Mouse (Mus musculus): ENCODE measurements around the gene Agpat3. TPM values are rescaled to one million over a fixed set of nuclear protein-coding genes. Genes with fewer than 3 reads are reported as not detected.

Agpat3 gene
- polyA plus RNA-seq, 1 experiment, result 95.0 TPM

GRCm38 (mm10) chr10:78316228-78317087 lies 35.8 kb downstream of the Agpat3 start:
- no peaks in the 10 kb centered on the region for H3K79me2 ChIP-seq (ENCODE audit: control insufficient read depth, insufficient read depth)
- H3K79me3 ChIP-seq (ENCODE audit: low read depth), result no peaks in the 10 kb centered on the region
- H3K27me3 ChIP-seq (ENCODE audit: control insufficient read depth, insufficient read depth, insufficient read length), result no peaks in the 10 kb centered on the region
- no peak overlapping the region for H3K4me3 ChIP-seq (ENCODE audit: insufficient read depth, poor library complexity, severe bottlenecking)
- TF ChIP-seq MYOG (IDR thresholded peaks at IDR 0.05; ENCODE audit: control insufficient read depth, extremely low read depth, insufficient read length), result no peak
- TF ChIP-seq USF1 (IDR thresholded peaks at IDR 0.05; ENCODE audit: low read depth), result no peak
- no peak for TF ChIP-seq MYOD1 (IDR thresholded peaks at IDR 0.05; ENCODE audit: control insufficient read depth, insufficient read length, low read depth)
- TF ChIP-seq CEBPB (IDR thresholded peaks at IDR 0.05; ENCODE audit: low read depth), result no peak
- TF ChIP-seq MAX (IDR thresholded peaks at IDR 0.05), result no peak
- no peak for TF ChIP-seq FOSL1 (IDR thresholded peaks at IDR 0.05; ENCODE audit: insufficient read depth, low read length, poor library complexity, severe bottlenecking)
- TF ChIP-seq CTCF (IDR thresholded peaks at IDR 0.05; ENCODE audit: control insufficient read depth, insufficient read depth, insufficient read length), result no peak
- H3ac ChIP-seq (ENCODE audit: control insufficient read depth, insufficient read length, low read depth), result no peak overlapping the region
- peaks cover 6% of the 10 kb centered on the region for H3K36me3 ChIP-seq (ENCODE audit: control insufficient read depth, insufficient read depth)

DNA sequence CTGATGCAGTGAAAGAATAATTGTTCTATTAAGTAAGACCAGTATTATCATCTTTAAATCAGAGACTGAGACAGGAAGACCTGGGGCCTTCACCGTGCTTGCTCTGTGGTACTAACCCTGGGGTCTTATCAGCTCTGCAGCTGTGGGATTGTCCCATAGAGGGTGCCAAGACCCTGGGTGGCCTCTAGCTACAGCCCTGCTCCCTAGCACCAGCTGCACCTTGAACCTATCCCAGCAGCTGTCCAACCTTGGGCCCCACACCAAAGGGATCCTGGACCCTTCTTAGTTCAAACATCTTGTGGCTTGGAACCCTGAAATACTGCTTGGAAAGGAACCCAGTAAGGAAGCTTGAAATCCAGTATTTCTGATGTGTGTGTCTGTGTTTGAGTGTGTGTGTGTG lies 37.1 kb downstream of the Agpat3 start:
- Histone ChIP-seq H3K79me2 (ENCODE audit: control insufficient read depth, insufficient read depth) (no peaks in the 10 kb centered on the region), H3K36me3 (ENCODE audit: control insufficient read depth, insufficient read depth) (peaks cover 6% of the 10 kb centered on the region), H3K4me3 (ENCODE audit: insufficient read depth, poor library complexity, severe bottlenecking) (no peak overlapping the region), H3ac (ENCODE audit: control insufficient read depth, insufficient read length, low read depth) (no peak overlapping the region), H3K27me3 (ENCODE audit: control insufficient read depth, insufficient read depth, insufficient read length) (no peaks in the 10 kb centered on the region), H3K79me3 (ENCODE audit: low read depth) (no peaks in the 10 kb centered on the region)
- TF ChIP-seq MAX (IDR thresholded peaks at IDR 0.05) (no peak), MYOG (IDR thresholded peaks at IDR 0.05; ENCODE audit: control insufficient read depth, extremely low read depth, insufficient read length) (no peak), FOSL1 (IDR thresholded peaks at IDR 0.05; ENCODE audit: insufficient read depth, low read length, poor library complexity, severe bottlenecking) (no peak), USF1 (IDR thresholded peaks at IDR 0.05; ENCODE audit: low read depth) (no peak), CEBPB (IDR thresholded peaks at IDR 0.05; ENCODE audit: low read depth) (no peak), CTCF (IDR thresholded peaks at IDR 0.05; ENCODE audit: control insufficient read depth, insufficient read depth, insufficient read length) (no peak), MYOD1 (IDR thresholded peaks at IDR 0.05; ENCODE audit: control insufficient read depth, insufficient read length, low read depth) (no peak)

GRCm38 (mm10) chr10:78311886-78312635 lies 40.2 kb downstream of the Agpat3 start:
- Histone ChIP-seq H3ac (ENCODE audit: control insufficient read depth, insufficient read length, low read depth) (no peak overlapping the region), H3K36me3 (ENCODE audit: control insufficient read depth, insufficient read depth) (peaks cover 6% of the 10 kb centered on the region), H3K79me2 (ENCODE audit: control insufficient read depth, insufficient read depth) (no peaks in the 10 kb centered on the region), H3K79me3 (ENCODE audit: low read depth) (no peaks in the 10 kb centered on the region), H3K27me3 (ENCODE audit: control insufficient read depth, insufficient read depth, insufficient read length) (no peaks in the 10 kb centered on the region), H3K4me3 (ENCODE audit: insufficient read depth, poor library complexity, severe bottlenecking) (no peak overlapping the region)
- TF ChIP-seq FOSL1 (IDR thresholded peaks at IDR 0.05; ENCODE audit: insufficient read depth, low read length, poor library complexity, severe bottlenecking) (no peak), USF1 (IDR thresholded peaks at IDR 0.05; ENCODE audit: low read depth) (peak; percentile 33)

- Histone ChIP-seq H3K79me3 (ENCODE audit: low read depth) (no peaks in the 10 kb centered on the region), H3K4me3 (ENCODE audit: insufficient read depth, poor library complexity, severe bottlenecking) (no peak overlapping the region), H3K79me2 (ENCODE audit: control insufficient read depth, insufficient read depth) (no peaks in the 10 kb centered on the region), H3ac (ENCODE audit: control insufficient read depth, insufficient read length, low read depth) (no peak overlapping the region), H3K27me3 (ENCODE audit: control insufficient read depth, insufficient read depth, insufficient read length) (no peaks in the 10 kb centered on the region), H3K36me3 (ENCODE audit: control insufficient read depth, insufficient read depth) (peaks cover 6% of the 10 kb centered on the region)
- TF ChIP-seq FOSL1 (IDR thresholded peaks at IDR 0.05; ENCODE audit: insufficient read depth, low read length, poor library complexity, severe bottlenecking) (no peak), MYOD1 (IDR thresholded peaks at IDR 0.05; ENCODE audit: control insufficient read depth, insufficient read length, low read depth) (no peak), USF1 (IDR thresholded peaks at IDR 0.05; ENCODE audit: low read depth) (no peak), CEBPB (IDR thresholded peaks at IDR 0.05; ENCODE audit: low read depth) (no peak), MYOG (IDR thresholded peaks at IDR 0.05; ENCODE audit: control insufficient read depth, extremely low read depth, insufficient read length) (no peak), CTCF (IDR thresholded peaks at IDR 0.05; ENCODE audit: control insufficient read depth, insufficient read depth, insufficient read length) (no peak), MAX (IDR thresholded peaks at IDR 0.05) (no peak)
Observed at GRCm38 (mm10) chr10:78310747-78311267, 41.5 kb downstream of the Agpat3 start.

GRCm38 (mm10) chr10:78308617-78309016 lies 43.7 kb downstream of the Agpat3 start:
- no peak overlapping the region for H3K4me3 ChIP-seq (ENCODE audit: insufficient read depth, poor library complexity, severe bottlenecking)
- peaks cover 6% of the 10 kb centered on the region for H3K36me3 ChIP-seq (ENCODE audit: control insufficient read depth, insufficient read depth)
- no peak overlapping the region for H3ac ChIP-seq (ENCODE audit: control insufficient read depth, insufficient read length, low read depth)
- H3K79me2 ChIP-seq (ENCODE audit: control insufficient read depth, insufficient read depth), result no peaks in the 10 kb centered on the region
- no peaks in the 10 kb centered on the region for H3K79me3 ChIP-seq (ENCODE audit: low read depth)
- no peaks in the 10 kb centered on the region for H3K27me3 ChIP-seq (ENCODE audit: control insufficient read depth, insufficient read depth, insufficient read length)
- no peak for TF ChIP-seq CTCF (IDR thresholded peaks at IDR 0.05; ENCODE audit: control insufficient read depth, insufficient read depth, insufficient read length)
- TF ChIP-seq MYOD1 (IDR thresholded peaks at IDR 0.05; ENCODE audit: control insufficient read depth, insufficient read length, low read depth), result no peak
- no peak for TF ChIP-seq MYOG (IDR thresholded peaks at IDR 0.05; ENCODE audit: control insufficient read depth, extremely low read depth, insufficient read length)
- no peak for TF ChIP-seq USF1 (IDR thresholded peaks at IDR 0.05; ENCODE audit: low read depth)
- no peak for TF ChIP-seq CEBPB (IDR thresholded peaks at IDR 0.05; ENCODE audit: low read depth)
- no peak for TF ChIP-seq FOSL1 (IDR thresholded peaks at IDR 0.05; ENCODE audit: insufficient read depth, low read length, poor library complexity, severe bottlenecking)
- no peak for TF ChIP-seq MAX (IDR thresholded peaks at IDR 0.05)

Data from C2C12 (cell line).